Mouse (Mus musculus): ENCODE measurements around the gene Hadha. TPM values are rescaled to one million over a fixed set of nuclear protein-coding genes. Genes with fewer than 3 reads are reported as not detected.

The Hadha gene
- total and polyA plus RNA-seq, 3 experiments, result 29.8 to 162 (median 121) TPM

DNA sequence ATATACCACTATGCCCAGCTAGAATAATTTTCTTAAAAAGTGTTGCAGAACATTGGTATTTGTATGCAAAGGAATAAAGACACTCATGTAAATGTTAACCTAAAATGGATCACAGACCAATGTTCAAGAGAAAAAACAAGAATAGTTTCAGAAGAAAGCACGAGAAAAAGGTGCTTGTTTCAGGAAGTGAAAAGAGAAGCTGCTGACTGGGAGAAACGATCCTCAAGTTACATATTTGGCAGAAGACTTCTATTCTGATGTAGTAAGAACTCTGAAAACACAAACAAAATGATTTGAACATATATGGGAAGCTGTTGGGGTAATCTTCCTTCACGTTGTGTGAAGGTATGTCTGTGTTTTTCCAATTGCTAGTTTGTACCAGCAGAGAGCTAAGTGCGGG, 16.8 kb downstream of the Hadha start:
- no peak for DNase-seq (ENCODE audit: low spot score)
- Histone ChIP-seq H3K36me3 (replicated peaks) (peaks cover 90% of the 10 kb centered on the region), H3K9me3 (replicated peaks) (no peaks in the 10 kb centered on the region), H3K27me3 (ENCODE audit: insufficient read depth, low read length) (no peaks in the 10 kb centered on the region), H3K4me3 (ENCODE audit: low read depth, low read length) (no peak overlapping the region), H3K4me1 (ENCODE audit: insufficient read depth, low read depth, low read length) (no peaks in the 10 kb centered on the region)
- ATAC-seq (ENCODE audit: extremely low read depth, insufficient number of reproducible peaks, low FRiP score, poor library complexity, severe bottlenecking), result no peak
- no peak for TF ChIP-seq GATA2 (IDR thresholded peaks at IDR 0.05; ENCODE audit: borderline replicate concordance, low read depth, low read length)
- TF ChIP-seq TAL1 (conservative IDR thresholded peaks at IDR 0.05; ENCODE audit: low read depth, low read length), result no peak
- no peak for TF ChIP-seq POLR2AphosphoS5 (IDR thresholded peaks at IDR 0.05; ENCODE audit: insufficient replicate concordance, low read depth, low read length)
- no peak for TF ChIP-seq GATA1 (IDR thresholded peaks at IDR 0.05; ENCODE audit: borderline replicate concordance, low read length)
- TF ChIP-seq CTCF (IDR thresholded peaks at IDR 0.05; ENCODE audit: low read depth, low read length), result no peak

DNA sequence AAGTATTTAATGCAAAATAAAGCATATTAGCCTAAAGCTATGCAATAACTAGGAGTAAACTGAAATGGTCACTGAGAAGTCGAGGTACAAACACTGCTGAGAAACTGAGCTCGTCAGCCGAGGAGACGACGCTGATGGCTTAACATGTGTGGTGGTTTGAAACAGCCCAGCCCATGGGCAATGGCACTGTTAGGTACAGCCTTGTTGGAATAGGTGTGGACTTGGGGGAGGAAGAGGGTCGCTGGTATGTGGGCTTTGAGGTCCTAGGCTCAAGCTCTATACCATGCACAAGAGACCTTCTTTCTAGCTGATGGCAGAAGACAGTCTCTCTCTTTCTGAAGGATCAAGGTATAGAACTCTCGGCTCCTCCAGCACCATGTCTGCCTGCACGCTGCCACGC, 17.7 kb downstream of the Hadha start:
- no peak for ATAC-seq (ENCODE audit: extremely low read depth, insufficient number of reproducible peaks, low FRiP score, poor library complexity, severe bottlenecking)
- Histone ChIP-seq H3K27me3 (ENCODE audit: insufficient read depth, low read length) (no peaks in the 10 kb centered on the region), H3K9me3 (replicated peaks) (no peaks in the 10 kb centered on the region), H3K4me3 (ENCODE audit: low read depth, low read length) (no peak overlapping the region), H3K36me3 (replicated peaks) (peaks cover 89% of the 10 kb centered on the region), H3K4me1 (ENCODE audit: insufficient read depth, low read depth, low read length) (no peaks in the 10 kb centered on the region)
- TF ChIP-seq GATA2 (IDR thresholded peaks at IDR 0.05; ENCODE audit: borderline replicate concordance, low read depth, low read length) (no peak), CTCF (IDR thresholded peaks at IDR 0.05; ENCODE audit: low read depth, low read length) (no peak), GATA1 (IDR thresholded peaks at IDR 0.05; ENCODE audit: borderline replicate concordance, low read length) (no peak), POLR2AphosphoS5 (IDR thresholded peaks at IDR 0.05; ENCODE audit: insufficient replicate concordance, low read depth, low read length) (no peak), TAL1 (conservative IDR thresholded peaks at IDR 0.05; ENCODE audit: low read depth, low read length) (no peak)
- no peak for DNase-seq (ENCODE audit: low spot score)

DNA sequence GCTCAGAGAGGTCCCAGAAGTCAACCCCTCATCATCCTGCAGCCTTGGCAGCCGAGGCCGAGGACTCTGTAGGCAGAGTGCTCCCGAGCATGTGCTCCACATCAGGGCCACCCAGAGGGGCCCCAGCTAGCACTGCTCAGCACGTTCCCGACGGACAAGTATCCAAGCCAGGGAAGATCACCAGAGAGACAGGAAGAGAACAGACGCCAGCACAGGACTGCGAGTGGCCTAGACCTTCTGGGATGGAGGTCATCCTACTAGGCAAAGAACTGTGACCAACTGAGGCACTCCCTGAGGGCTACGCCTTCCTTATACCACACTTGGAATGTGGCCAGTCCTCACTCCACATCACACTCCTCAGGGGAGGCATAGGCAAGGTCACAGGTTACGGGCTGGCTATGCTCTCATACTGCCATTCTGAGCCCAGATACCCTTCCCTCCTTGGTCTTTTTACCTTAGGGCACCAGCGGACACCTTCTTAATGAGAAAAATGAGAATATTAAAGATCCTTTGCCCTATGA, 19.2 kb downstream of the Hadha start:
- TF ChIP-seq GATA1 (IDR thresholded peaks at IDR 0.05; ENCODE audit: borderline replicate concordance, low read length) (no peak), TAL1 (conservative IDR thresholded peaks at IDR 0.05; ENCODE audit: low read depth, low read length) (no peak), CTCF (IDR thresholded peaks at IDR 0.05; ENCODE audit: low read depth, low read length) (no peak), POLR2AphosphoS5 (IDR thresholded peaks at IDR 0.05; ENCODE audit: insufficient replicate concordance, low read depth, low read length) (no peak), GATA2 (IDR thresholded peaks at IDR 0.05; ENCODE audit: borderline replicate concordance, low read depth, low read length) (no peak)
- ATAC-seq (ENCODE audit: extremely low read depth, insufficient number of reproducible peaks, low FRiP score, poor library complexity, severe bottlenecking) (no peak), DNase-seq (ENCODE audit: low spot score) (no peak)
- Histone ChIP-seq H3K4me3 (ENCODE audit: low read depth, low read length) (no peak overlapping the region), H3K4me1 (ENCODE audit: insufficient read depth, low read depth, low read length) (no peaks in the 10 kb centered on the region), H3K27me3 (ENCODE audit: insufficient read depth, low read length) (no peaks in the 10 kb centered on the region), H3K36me3 (replicated peaks) (peaks cover 87% of the 10 kb centered on the region), H3K9me3 (replicated peaks) (no peaks in the 10 kb centered on the region)

DNA sequence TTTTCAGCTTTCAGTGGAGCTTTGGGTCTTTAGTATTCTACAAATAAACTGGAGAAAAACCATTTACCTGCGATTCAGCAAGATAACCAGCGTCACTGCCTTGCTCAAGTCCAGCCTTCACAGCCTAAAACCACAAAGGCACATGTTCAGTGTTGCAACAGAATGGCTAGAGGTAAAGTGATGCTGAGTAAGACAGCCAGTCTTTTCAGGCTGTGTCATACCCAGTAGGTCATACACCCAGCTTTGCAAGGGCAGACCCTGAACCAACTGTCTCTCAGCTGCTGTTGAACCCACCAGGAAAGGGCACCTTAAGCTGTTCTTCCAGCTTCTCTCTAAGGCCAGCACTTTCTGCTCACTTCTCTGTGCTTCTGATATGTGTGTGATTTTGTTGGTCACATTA, 22.8 kb downstream of the Hadha start:
- Histone ChIP-seq H3K36me3 (replicated peaks) (peaks cover 91% of the 10 kb centered on the region), H3K9me3 (replicated peaks) (no peaks in the 10 kb centered on the region), H3K4me1 (ENCODE audit: insufficient read depth, low read depth, low read length) (no peaks in the 10 kb centered on the region), H3K27me3 (ENCODE audit: insufficient read depth, low read length) (no peaks in the 10 kb centered on the region), H3K4me3 (ENCODE audit: low read depth, low read length) (no peak overlapping the region)
- DNase-seq (ENCODE audit: low spot score) (no peak), ATAC-seq (ENCODE audit: extremely low read depth, insufficient number of reproducible peaks, low FRiP score, poor library complexity, severe bottlenecking) (no peak)
- TF ChIP-seq GATA1 (IDR thresholded peaks at IDR 0.05; ENCODE audit: borderline replicate concordance, low read length) (no peak), CTCF (IDR thresholded peaks at IDR 0.05; ENCODE audit: low read depth, low read length) (no peak), TAL1 (conservative IDR thresholded peaks at IDR 0.05; ENCODE audit: low read depth, low read length) (no peak), POLR2AphosphoS5 (IDR thresholded peaks at IDR 0.05; ENCODE audit: insufficient replicate concordance, low read depth, low read length) (no peak), GATA2 (IDR thresholded peaks at IDR 0.05; ENCODE audit: borderline replicate concordance, low read depth, low read length) (no peak)

DNA sequence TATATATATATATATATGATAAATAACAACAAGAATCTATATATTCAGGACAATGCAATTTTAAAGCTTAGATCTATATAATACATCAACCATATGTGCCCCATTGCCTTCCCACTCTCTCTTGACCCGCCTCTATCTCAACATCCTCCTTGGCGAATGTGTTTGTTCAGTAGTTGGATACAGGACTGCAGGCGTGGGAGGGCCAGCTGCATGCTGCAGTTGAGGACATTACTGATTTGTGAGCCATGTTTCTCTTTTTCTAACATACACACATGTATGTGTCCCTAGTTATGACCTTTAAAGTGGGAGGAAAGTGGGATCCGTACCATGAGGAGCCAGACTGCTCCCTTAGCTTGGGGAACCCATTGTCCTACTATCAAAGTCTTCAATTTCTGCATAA, 23.7 kb downstream of the Hadha start:
- Histone ChIP-seq H3K4me1 (ENCODE audit: insufficient read depth, low read depth, low read length) (no peaks in the 10 kb centered on the region), H3K9me3 (replicated peaks) (no peaks in the 10 kb centered on the region), H3K36me3 (replicated peaks) (peaks cover 94% of the 10 kb centered on the region), H3K4me3 (ENCODE audit: low read depth, low read length) (no peak overlapping the region), H3K27me3 (ENCODE audit: insufficient read depth, low read length) (no peaks in the 10 kb centered on the region)
- ATAC-seq (ENCODE audit: extremely low read depth, insufficient number of reproducible peaks, low FRiP score, poor library complexity, severe bottlenecking) (no peak), DNase-seq (ENCODE audit: low spot score) (no peak)
- no peak for TF ChIP-seq POLR2AphosphoS5 (IDR thresholded peaks at IDR 0.05; ENCODE audit: insufficient replicate concordance, low read depth, low read length)
- no peak for TF ChIP-seq CTCF (IDR thresholded peaks at IDR 0.05; ENCODE audit: low read depth, low read length)
- no peak for TF ChIP-seq GATA2 (IDR thresholded peaks at IDR 0.05; ENCODE audit: borderline replicate concordance, low read depth, low read length)
- TF ChIP-seq TAL1 (conservative IDR thresholded peaks at IDR 0.05; ENCODE audit: low read depth, low read length), result no peak
- no peak for TF ChIP-seq GATA1 (IDR thresholded peaks at IDR 0.05; ENCODE audit: borderline replicate concordance, low read length)

DNA sequence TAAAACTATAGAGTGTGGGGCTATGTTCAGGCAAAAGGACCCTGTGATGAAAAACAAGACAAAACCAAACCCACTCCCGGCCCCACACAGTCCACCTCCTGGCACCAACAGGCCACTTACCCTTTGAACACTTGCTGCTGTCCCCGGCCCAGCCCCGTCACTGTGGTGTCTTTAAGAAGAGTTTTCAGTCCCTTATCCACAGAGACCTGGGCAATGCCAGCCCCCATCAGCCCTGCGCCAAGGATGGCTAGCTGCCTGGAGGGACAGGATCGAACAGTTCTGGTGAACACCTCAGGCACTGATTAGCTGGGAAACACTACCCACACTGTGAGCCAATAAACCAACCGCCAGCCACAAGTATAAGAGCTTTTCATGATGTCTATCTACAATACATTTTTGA, 26.3 kb downstream of the Hadha start:
- Histone ChIP-seq H3K9me3 (replicated peaks) (no peaks in the 10 kb centered on the region), H3K4me1 (ENCODE audit: insufficient read depth, low read depth, low read length) (no peaks in the 10 kb centered on the region), H3K4me3 (ENCODE audit: low read depth, low read length) (no peak overlapping the region), H3K27me3 (ENCODE audit: insufficient read depth, low read length) (no peaks in the 10 kb centered on the region), H3K36me3 (replicated peaks) (peaks cover 93% of the 10 kb centered on the region)
- ATAC-seq (ENCODE audit: extremely low read depth, insufficient number of reproducible peaks, low FRiP score, poor library complexity, severe bottlenecking) (no peak), DNase-seq (ENCODE audit: low spot score) (no peak)
- TF ChIP-seq GATA1 (IDR thresholded peaks at IDR 0.05; ENCODE audit: borderline replicate concordance, low read length), result no peak
- TF ChIP-seq GATA2 (IDR thresholded peaks at IDR 0.05; ENCODE audit: borderline replicate concordance, low read depth, low read length), result no peak
- TF ChIP-seq CTCF (IDR thresholded peaks at IDR 0.05; ENCODE audit: low read depth, low read length), result no peak
- no peak for TF ChIP-seq TAL1 (conservative IDR thresholded peaks at IDR 0.05; ENCODE audit: low read depth, low read length)
- no peak for TF ChIP-seq POLR2AphosphoS5 (IDR thresholded peaks at IDR 0.05; ENCODE audit: insufficient replicate concordance, low read depth, low read length)
